Mouse (Mus musculus): ENCODE data around the gene Col1a1. TPM values are rescaled to one million over a fixed set of nuclear protein-coding genes. Genes with fewer than 3 reads are reported as not detected.

Col1a1 gene
- polyA plus RNA-seq, 1 experiment from 2014 or later, result 669 TPM

DNA sequence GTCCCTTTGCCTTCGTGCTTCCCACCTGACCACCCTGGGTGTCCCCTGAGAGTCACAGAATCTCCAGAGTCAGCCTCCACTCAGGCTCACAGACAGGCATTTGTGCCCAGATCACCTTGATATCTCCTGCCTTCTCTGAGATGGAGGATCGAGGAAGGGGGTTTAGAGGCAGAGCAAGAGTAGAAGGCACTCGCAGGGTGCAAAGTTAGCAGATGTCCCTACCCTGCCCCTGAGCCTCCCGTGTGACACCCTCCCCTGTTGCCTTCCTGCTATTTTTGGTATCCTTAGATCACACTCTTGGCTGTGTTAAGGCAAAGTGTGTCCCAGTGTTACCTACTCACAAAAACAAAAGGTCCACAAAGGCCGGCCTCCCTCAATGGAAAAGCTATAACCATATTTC, 40.2 kb downstream of the Col1a1 start, which contains the start of gene Sgca:
Gene Sgca, minus strand, starts transcription at position 129 of the 400 bp plus-strand sequence.
- Histone ChIP-seq H3K9me3 (replicated peaks; ENCODE audit: control insufficient read depth, low read length) (no peaks in the 10 kb centered on the region), H3K27me3 (ENCODE audit: control insufficient read depth, insufficient read depth, low read length) (no peaks in the 10 kb centered on the region), H3K36me3 (ENCODE audit: control insufficient read depth, insufficient read depth) (no peaks in the 10 kb centered on the region), H3K27ac (ENCODE audit: low read length) (peak within 1 kb of the TSS; percentile 77), H3K4me3 (ENCODE audit: low read length) (no peak within 1 kb of the TSS), H3K9ac (ENCODE audit: low read length) (peak within 1 kb of the TSS; percentile 53), H3K4me2 (ENCODE audit: low read depth, low read length) (peak within 1 kb of the TSS; percentile 24; the same call in 1 of the 2 replicates), H3K4me1 (ENCODE audit: control insufficient read depth, insufficient read depth, low read length) (peaks cover 33% of the 10 kb centered on the region)
- WGBS, result 34% methylated on average over 5 of the region's 5 CpGs
- no peak for ATAC-seq (replicated peaks; ENCODE audit: extremely low read depth, insufficient read depth, low FRiP score)

DNA sequence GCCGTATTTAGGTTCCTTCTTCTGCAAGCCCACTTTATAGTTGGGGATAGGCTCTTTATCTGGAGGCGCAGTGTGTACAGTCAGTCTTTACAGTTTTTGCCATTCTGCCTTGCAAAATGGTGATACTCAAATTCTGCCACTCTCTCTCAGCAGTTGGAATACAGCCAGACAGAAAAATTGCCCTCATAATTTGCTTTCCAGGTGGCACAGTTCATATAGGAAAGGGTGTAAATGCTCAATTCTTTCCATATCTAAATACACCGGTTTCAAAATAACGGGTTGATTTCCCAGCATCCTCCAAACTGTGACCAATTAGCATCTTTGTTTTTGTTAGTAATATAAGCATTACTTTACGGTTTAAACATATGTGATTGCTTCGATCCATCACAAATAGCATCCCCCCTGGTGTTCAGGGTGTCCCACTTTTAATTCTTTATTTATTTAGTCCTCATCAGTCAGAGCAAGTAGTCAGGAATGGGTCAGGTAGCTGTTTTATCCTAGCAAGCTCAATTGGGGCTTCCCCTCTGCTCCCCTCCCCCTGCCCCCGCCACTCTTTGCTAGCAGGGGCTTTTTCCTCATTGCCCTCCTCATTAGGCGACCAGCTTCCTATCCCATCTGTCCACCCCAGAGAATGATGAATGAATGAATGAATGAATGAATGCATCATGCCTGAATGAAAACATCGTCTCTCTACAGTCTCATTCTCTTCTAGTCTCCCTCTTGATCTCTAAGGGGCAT, 42.3 kb downstream of the Col1a1 start:
- H3K9me3 ChIP-seq (replicated peaks; ENCODE audit: control insufficient read depth, low read length), result no peaks in the 10 kb centered on the region
- H3K27ac ChIP-seq (ENCODE audit: low read length), result peak overlapping the region; percentile 26; the same call in 1 of the 2 replicates
- H3K9ac ChIP-seq (ENCODE audit: low read length), result 0 out of 2 replicates have a peak overlapping the region, but pooled peaks have one; percentile 11
- no peak overlapping the region for H3K4me3 ChIP-seq (ENCODE audit: low read length)
- 37% methylated on average over 9 of the region's 9 CpGs for WGBS
- ATAC-seq (replicated peaks; ENCODE audit: extremely low read depth, insufficient read depth, low FRiP score), result no peak
- no peaks in the 10 kb centered on the region for H3K36me3 ChIP-seq (ENCODE audit: control insufficient read depth, insufficient read depth)
- H3K27me3 ChIP-seq (ENCODE audit: control insufficient read depth, insufficient read depth, low read length), result no peaks in the 10 kb centered on the region
- peak overlapping the region; percentile 59 for H3K4me2 ChIP-seq (ENCODE audit: low read depth, low read length)
- peaks cover 33% of the 10 kb centered on the region for H3K4me1 ChIP-seq (ENCODE audit: control insufficient read depth, insufficient read depth, low read length)

GRCm38 (mm10) chr11:94978947-94979346, 42.9 kb downstream of the Col1a1 start:
- H3K4me3 ChIP-seq (ENCODE audit: low read length), result peak overlapping the region; percentile 33
- no peaks in the 10 kb centered on the region for H3K36me3 ChIP-seq (ENCODE audit: control insufficient read depth, insufficient read depth)
- WGBS, result under 1% methylated on average over 20 of the region's 20 CpGs
- H3K4me1 ChIP-seq (ENCODE audit: control insufficient read depth, insufficient read depth, low read length), result peaks cover 29% of the 10 kb centered on the region
- peak overlapping the region; percentile 11; the same call in 1 of the 2 replicates for H3K9ac ChIP-seq (ENCODE audit: low read length)
- H3K27ac ChIP-seq (ENCODE audit: low read length), result peak overlapping the region; percentile 1; the same call in 1 of the 2 replicates
- H3K27me3 ChIP-seq (ENCODE audit: control insufficient read depth, insufficient read depth, low read length), result no peaks in the 10 kb centered on the region
- H3K4me2 ChIP-seq (ENCODE audit: low read depth, low read length), result peak overlapping the region; percentile 59
- H3K9me3 ChIP-seq (replicated peaks; ENCODE audit: control insufficient read depth, low read length), result no peaks in the 10 kb centered on the region
- peak; percentile 90 for ATAC-seq (replicated peaks; ENCODE audit: extremely low read depth, insufficient read depth, low FRiP score)

DNA sequence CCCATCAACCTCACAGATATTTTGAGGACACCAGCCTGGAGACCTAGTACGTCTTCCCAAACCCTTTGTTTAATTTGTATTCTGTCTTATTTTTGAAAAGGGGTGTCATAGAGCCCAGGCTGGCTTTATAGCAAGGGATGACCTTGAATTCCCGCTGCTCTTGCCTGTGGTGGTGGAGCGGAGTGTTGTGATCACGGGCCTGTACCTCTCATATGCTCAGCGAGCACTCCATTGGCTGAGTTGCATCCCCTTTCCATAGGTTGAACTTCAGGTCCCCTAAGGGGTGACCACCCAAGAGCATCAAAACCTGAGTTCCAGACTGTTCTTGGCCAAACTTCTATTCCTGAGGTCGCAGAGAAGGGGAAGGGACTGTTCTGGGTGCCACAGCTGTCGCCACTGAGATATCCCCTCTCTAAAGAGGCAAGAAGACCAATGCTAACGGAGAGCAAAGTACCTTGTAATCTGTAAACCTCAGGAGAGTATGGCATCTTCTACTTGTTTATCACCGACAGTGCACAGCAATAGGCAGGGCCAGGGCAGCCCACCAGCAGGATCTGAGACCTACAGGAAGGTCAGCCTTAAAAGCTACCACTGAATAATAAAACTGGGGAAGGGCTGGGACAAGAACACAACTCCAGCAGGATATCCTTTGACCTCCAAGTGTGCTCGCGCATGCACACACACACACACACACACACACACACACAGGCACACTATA, 43.6 kb downstream of the Col1a1 start:
- H3K27me3 ChIP-seq (ENCODE audit: control insufficient read depth, insufficient read depth, low read length), result no peaks in the 10 kb centered on the region
- no peak for ATAC-seq (replicated peaks; ENCODE audit: extremely low read depth, insufficient read depth, low FRiP score)
- peak overlapping the region; percentile 33; the same call in 1 of the 2 replicates for H3K4me3 ChIP-seq (ENCODE audit: low read length)

DNA sequence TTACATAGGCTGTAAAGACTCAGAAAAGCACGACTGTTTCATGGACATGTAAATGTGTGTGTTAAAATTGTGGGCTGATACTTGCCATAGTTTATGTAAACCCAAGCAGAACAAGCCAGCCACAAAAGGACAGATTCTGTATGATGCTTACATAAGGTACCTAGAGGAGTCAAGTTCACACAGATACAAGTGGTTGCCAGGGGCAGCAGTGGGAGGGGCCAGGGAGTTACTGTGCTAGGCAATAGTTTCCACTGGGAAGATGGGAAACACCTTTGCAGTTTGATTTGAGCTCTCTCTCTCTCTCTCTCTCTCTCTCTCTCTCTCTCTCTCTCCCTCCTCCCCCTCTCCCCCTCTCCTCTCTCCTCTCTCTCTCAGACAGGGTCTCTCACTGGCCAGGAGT, 49.1 kb downstream of the Col1a1 start:
- Histone ChIP-seq H3K4me2 (ENCODE audit: low read depth, low read length) (no peak overlapping the region), H3K27me3 (ENCODE audit: control insufficient read depth, insufficient read depth, low read length) (no peaks in the 10 kb centered on the region), H3K4me3 (ENCODE audit: low read length) (no peak overlapping the region), H3K9ac (ENCODE audit: low read length) (no peak overlapping the region), H3K27ac (ENCODE audit: low read length) (no peak overlapping the region), H3K36me3 (ENCODE audit: control insufficient read depth, insufficient read depth) (no peaks in the 10 kb centered on the region), H3K4me1 (ENCODE audit: control insufficient read depth, insufficient read depth, low read length) (peaks cover 23% of the 10 kb centered on the region), H3K9me3 (replicated peaks; ENCODE audit: control insufficient read depth, low read length) (no peaks in the 10 kb centered on the region)
- 42% methylated on average over 1 of the region's 1 CpGs for WGBS
- ATAC-seq (replicated peaks; ENCODE audit: extremely low read depth, insufficient read depth, low FRiP score), result no peak

More for the DNA sequence above, 43.6 kb downstream of the Col1a1 start:
- 74% methylated on average over 11 of the region's 11 CpGs for WGBS
- Histone ChIP-seq H3K4me2 (ENCODE audit: low read depth, low read length) (peak overlapping the region; percentile 59), H3K4me1 (ENCODE audit: control insufficient read depth, insufficient read depth, low read length) (peaks cover 28% of the 10 kb centered on the region), H3K9ac (ENCODE audit: low read length) (peak overlapping the region; percentile 6; the same call in 1 of the 2 replicates), H3K36me3 (ENCODE audit: control insufficient read depth, insufficient read depth) (no peaks in the 10 kb centered on the region), H3K27ac (ENCODE audit: low read length) (peak overlapping the region; percentile 1; the same call in 1 of the 2 replicates), H3K9me3 (replicated peaks; ENCODE audit: control insufficient read depth, low read length) (no peaks in the 10 kb centered on the region)

- Histone ChIP-seq H3K27ac (ENCODE audit: low read length) (no peak overlapping the region), H3K4me3 (ENCODE audit: low read length) (no peak overlapping the region), H3K36me3 (ENCODE audit: control insufficient read depth, insufficient read depth) (no peaks in the 10 kb centered on the region), H3K9me3 (replicated peaks; ENCODE audit: control insufficient read depth, low read length) (no peaks in the 10 kb centered on the region), H3K27me3 (ENCODE audit: control insufficient read depth, insufficient read depth, low read length) (no peaks in the 10 kb centered on the region), H3K9ac (ENCODE audit: low read length) (no peak overlapping the region), H3K4me1 (ENCODE audit: control insufficient read depth, insufficient read depth, low read length) (peaks cover 27% of the 10 kb centered on the region), H3K4me2 (ENCODE audit: low read depth, low read length) (no peak overlapping the region)
- WGBS, result 66% methylated on average over 5 of the region's 5 CpGs
- ATAC-seq (replicated peaks; ENCODE audit: extremely low read depth, insufficient read depth, low FRiP score), result no peak
Measured at GRCm38 (mm10) chr11:94985822-94986221, 49.8 kb downstream of the Col1a1 start.

DNA sequence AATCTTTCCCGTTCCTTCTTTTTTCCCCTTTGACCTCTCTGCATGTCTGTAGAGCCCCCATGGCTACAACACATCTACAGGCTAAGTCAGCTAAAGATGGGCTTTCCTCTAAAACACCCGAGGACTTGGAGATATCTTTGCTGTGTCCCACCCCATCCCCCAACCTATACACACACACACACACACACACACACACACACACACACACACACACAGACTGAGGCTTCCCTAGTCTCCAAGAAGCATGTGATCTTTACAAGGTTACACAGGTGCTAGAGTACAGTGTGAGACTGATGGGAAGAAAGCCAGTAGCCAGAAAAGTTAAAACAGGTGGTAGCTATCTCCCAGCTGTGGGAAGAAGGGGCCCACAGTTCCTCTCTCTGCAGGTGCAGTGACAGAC, 50.4 kb downstream of the Col1a1 start:
- no peaks in the 10 kb centered on the region for H3K36me3 ChIP-seq (ENCODE audit: control insufficient read depth, insufficient read depth)
- H3K4me2 ChIP-seq (ENCODE audit: low read depth, low read length), result no peak overlapping the region
- no peaks in the 10 kb centered on the region for H3K27me3 ChIP-seq (ENCODE audit: control insufficient read depth, insufficient read depth, low read length)
- no peak overlapping the region for H3K9ac ChIP-seq (ENCODE audit: low read length)
- ATAC-seq (replicated peaks; ENCODE audit: extremely low read depth, insufficient read depth, low FRiP score), result no peak
- no peaks in the 10 kb centered on the region for H3K9me3 ChIP-seq (replicated peaks; ENCODE audit: control insufficient read depth, low read length)
- H3K4me1 ChIP-seq (ENCODE audit: control insufficient read depth, insufficient read depth, low read length), result peaks cover 27% of the 10 kb centered on the region
- 46% methylated on average over 2 of the region's 2 CpGs for WGBS
- no peak overlapping the region for H3K27ac ChIP-seq (ENCODE audit: low read length)
- no peak overlapping the region for H3K4me3 ChIP-seq (ENCODE audit: low read length)

- Histone ChIP-seq H3K4me3 (ENCODE audit: low read length) (no peak overlapping the region), H3K4me2 (ENCODE audit: low read depth, low read length) (no peak overlapping the region), H3K27ac (ENCODE audit: low read length) (no peak overlapping the region), H3K9ac (ENCODE audit: low read length) (peak overlapping the region; percentile 30; the same call in 1 of the 2 replicates), H3K27me3 (ENCODE audit: control insufficient read depth, insufficient read depth, low read length) (no peaks in the 10 kb centered on the region), H3K9me3 (replicated peaks; ENCODE audit: control insufficient read depth, low read length) (no peaks in the 10 kb centered on the region), H3K4me1 (ENCODE audit: control insufficient read depth, insufficient read depth, low read length) (peaks cover 27% of the 10 kb centered on the region), H3K36me3 (ENCODE audit: control insufficient read depth, insufficient read depth) (no peaks in the 10 kb centered on the region)
- no peak for ATAC-seq (replicated peaks; ENCODE audit: extremely low read depth, insufficient read depth, low FRiP score)
- WGBS, result 49% methylated on average over 6 of the region's 6 CpGs
Measured at GRCm38 (mm10) chr11:94987341-94987740, 51.3 kb downstream of the Col1a1 start.

GRCm38 (mm10) chr11:94987851-94988250, 51.8 kb downstream of the Col1a1 start:
- Histone ChIP-seq H3K9ac (ENCODE audit: low read length) (no peak overlapping the region), H3K4me1 (ENCODE audit: control insufficient read depth, insufficient read depth, low read length) (peaks cover 31% of the 10 kb centered on the region), H3K36me3 (ENCODE audit: control insufficient read depth, insufficient read depth) (no peaks in the 10 kb centered on the region), H3K4me3 (ENCODE audit: low read length) (no peak overlapping the region), H3K27ac (ENCODE audit: low read length) (no peak overlapping the region), H3K27me3 (ENCODE audit: control insufficient read depth, insufficient read depth, low read length) (no peaks in the 10 kb centered on the region), H3K4me2 (ENCODE audit: low read depth, low read length) (no peak overlapping the region), H3K9me3 (replicated peaks; ENCODE audit: control insufficient read depth, low read length) (no peaks in the 10 kb centered on the region)
- no peak for ATAC-seq (replicated peaks; ENCODE audit: extremely low read depth, insufficient read depth, low FRiP score)
- 72% methylated on average over 8 of the region's 8 CpGs for WGBS
